In the genomic region with DNA sequence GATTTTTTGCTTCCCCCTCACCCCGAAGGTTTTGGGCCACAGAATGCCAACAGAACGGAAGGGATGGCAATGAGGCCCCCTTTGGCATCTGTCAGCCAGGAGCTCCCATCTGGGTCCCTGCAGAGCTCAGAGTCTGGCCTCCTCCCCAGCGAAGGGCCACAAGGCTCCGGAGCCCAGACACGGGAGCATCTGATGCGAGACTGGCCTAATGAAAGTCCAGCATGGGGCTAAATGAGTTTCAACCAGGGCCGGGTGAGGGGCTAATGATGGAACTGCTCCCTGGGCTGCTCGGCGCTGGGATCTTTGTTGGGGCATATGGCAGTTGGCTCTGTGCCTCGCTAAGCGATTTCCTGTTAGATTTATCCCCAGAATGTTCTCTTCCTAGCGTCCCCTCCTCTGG, we compare ENCODE assay signal across 13 mouse cellular contexts.
DNase-seq lines count a peak whose midpoint lies in the region; ATAC-seq and TF ChIP-seq lines count a peak whose summit lies in the region.
"Had no signal": no experiment of that assay in that cellular context is flagged by ENCODE, and none has a peak within 500 bp of the region (broad histone marks: within the 10 kb centered on the region; RNA-seq: fewer than 3 reads in every experiment).

No protein-coding gene starts in this region.

- peak; percentile 13 to 15 for DNase-seq in cerebellum, adult 2 months
- no peak for DNase-seq in cerebellum, adult 8-10 months
- peak; percentile 81 for DNase-seq in left cerebral cortex, postnatal 4 days
- DNase-seq in left cerebral cortex, postnatal 36 days (ENCODE audit: low spot score in 2 of 2): no peak
- peak; percentile 14 for DNase-seq in neural tube, embryonic 10.5 days (ENCODE audit: extremely low spot score, low spot score)
- DNase-seq in natural killer cell, adult 2 months (ENCODE audit: low spot score in 2 of 2): no peak
- DNase-seq: adrenal gland, postnatal 36 days; gastrocnemius, postnatal 25 days; heart, postnatal 14 days; kidney, adult 2 months; thymus, adult 2 months had no signal

- intact Hi-C loops in left cerebral cortex, postnatal 4 days (cut with DNase I): loop anchor here (10.0 kb wide), 1 partner anchor 1095 kb away; no protein-coding TSS in a partner anchor
- intact Hi-C loops in left cerebral cortex, postnatal 36 days (cut with DNase I): loop anchor here (5.0 to 10.0 kb wide), 2 partner anchors 465 to 1098 kb away; no protein-coding TSS in a partner anchor

- no peak overlapping the region for H3K27ac ChIP-seq in cerebellum, adult 2 months (ENCODE audit: insufficient read depth, low read length)
- H3K27ac ChIP-seq in forebrain, embryonic 12.5 days: no peak overlapping the region

- no peak overlapping the region for H3K9ac ChIP-seq in forebrain, embryonic 12.5 days

- TF ChIP-seq CTCF in cerebellum, adult 2 months (IDR thresholded peaks at IDR 0.05; ENCODE audit: borderline replicate concordance, insufficient read depth, low read depth, low read length): no peak

- no peaks in the 10 kb centered on the region for H3K9me3 ChIP-seq in forebrain, embryonic 12.5 days

- no peaks in the 10 kb centered on the region for H3K27me3 ChIP-seq in cerebellum, adult 2 months (ENCODE audit: control insufficient read depth, insufficient read depth, low read length)
- H3K27me3 ChIP-seq in forebrain, embryonic 12.5 days: peaks cover 8% of the 10 kb centered on the region; the same call in 1 of the 2 replicates

- 0 out of 2 replicates have a peak, but pooled peaks have one; percentile 33 for ATAC-seq in forebrain, embryonic 12.5 days (ENCODE audit: low FRiP score)
- no peak for ATAC-seq in inflammation-experienced regulatory T-cells, adult 6 months

- H3K4me2 ChIP-seq in forebrain, embryonic 12.5 days: no peak overlapping the region

- 12% methylated on average over 12 of the region's 12 CpGs for WGBS in cerebellum, adult 2 months
- 44% methylated on average over 12 of the region's 12 CpGs for WGBS in forebrain, embryonic 12.5 days

- H3K36me3 ChIP-seq in forebrain, embryonic 12.5 days (replicated peaks): no peaks in the 10 kb centered on the region

- no peaks in the 10 kb centered on the region for H3K4me1 ChIP-seq in cerebellum, adult 2 months (ENCODE audit: control insufficient read depth, insufficient read depth, low read length)
- no peaks in the 10 kb centered on the region for H3K4me1 ChIP-seq in forebrain, embryonic 12.5 days

- no peak for TF ChIP-seq POLR2A in cerebellum, adult 2 months (IDR thresholded peaks at IDR 0.05; ENCODE audit: borderline replicate concordance, insufficient read depth, low read length)

- H3K4me3 ChIP-seq in cerebellum, adult 2 months (replicated peaks; ENCODE audit: insufficient read depth, low read depth, low read length): no peak overlapping the region
- no peak overlapping the region for H3K4me3 ChIP-seq in forebrain, embryonic 12.5 days (replicated peaks)

Comparison
In these comparisons a context has a peak if more than half of its experiments do, and no peak if none do; other contexts are left out.
1. DNase-seq: peak in cerebellum, adult 2 months (2 of 2), left cerebral cortex, postnatal 4 days (single experiment) and neural tube, embryonic 10.5 days (single experiment); none in cerebellum, adult 8-10 months (single experiment), left cerebral cortex, postnatal 36 days (0 of 2) and natural killer cell, adult 2 months (0 of 2).